8 mouse cellular contexts compared by ENCODE assay signal in the genomic region with DNA sequence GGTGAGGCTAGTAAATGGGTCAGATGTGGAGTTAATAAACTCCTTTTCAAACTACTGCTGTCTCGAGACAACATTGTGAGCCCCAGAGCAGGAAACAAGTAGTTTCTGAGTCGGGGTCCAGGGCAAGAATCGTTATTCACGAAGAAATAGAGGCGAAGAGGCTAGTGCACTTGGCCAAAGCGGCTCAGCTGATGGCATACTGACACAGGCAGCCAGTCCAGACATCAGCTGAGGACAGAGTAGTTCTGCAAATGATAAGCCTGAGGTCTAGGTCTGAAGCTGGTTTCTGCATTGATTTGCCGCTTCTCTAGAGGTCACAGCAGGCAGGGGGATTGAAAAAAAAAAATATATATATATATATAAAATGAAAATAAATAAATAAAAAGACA. TPM values are rescaled to one million over a fixed set of nuclear protein-coding genes. Genes with fewer than 3 reads are reported as not detected.
DNase-seq lines count a peak whose midpoint lies in the region; ATAC-seq lines count a peak whose summit lies in the region.

No protein-coding gene starts in this region.

- no peak for DNase-seq in kidney, postnatal 36 days
- DNase-seq in embryonic facial prominence, embryonic 10.5 days (ENCODE audit: low spot score): no peak
- no peak for DNase-seq in thymus, postnatal 10 days (ENCODE audit: low spot score in 2 of 2)
- no peak for DNase-seq in frontal cortex, postnatal 36 days (ENCODE audit: low spot score in 2 of 2)

- H3K27ac ChIP-seq in kidney, embryonic 16.5 days (ENCODE audit: low read length): no peak overlapping the region
- H3K27ac ChIP-seq in embryonic facial prominence, embryonic 10.5 days (replicated peaks): 0 out of 2 replicates have a peak overlapping the region, but pooled peaks have one; percentile 40
- peak overlapping the region; percentile 97 for H3K27ac ChIP-seq in hindbrain, embryonic 15.5 days (replicated peaks)
- peak overlapping the region; percentile 94 for H3K27ac ChIP-seq in midbrain, embryonic 16.5 days (ENCODE audit: low read length)

- no peaks in the 10 kb centered on the region for H3K36me3 ChIP-seq in kidney, embryonic 16.5 days (ENCODE audit: insufficient read depth, low read length)
- H3K36me3 ChIP-seq in embryonic facial prominence, embryonic 10.5 days (replicated peaks): no peaks in the 10 kb centered on the region
- H3K36me3 ChIP-seq in hindbrain, embryonic 15.5 days: no peaks in the 10 kb centered on the region
- H3K36me3 ChIP-seq in midbrain, embryonic 16.5 days (ENCODE audit: control insufficient read depth, insufficient read depth, low read length): no peaks in the 10 kb centered on the region

- H3K4me3 ChIP-seq in kidney, embryonic 16.5 days (ENCODE audit: low read length): peak overlapping the region; percentile 73
- peak overlapping the region; percentile 94 for H3K4me3 ChIP-seq in embryonic facial prominence, embryonic 10.5 days
- H3K4me3 ChIP-seq in hindbrain, embryonic 15.5 days: peak overlapping the region; percentile 76
- peak overlapping the region; percentile 92 for H3K4me3 ChIP-seq in midbrain, embryonic 16.5 days (ENCODE audit: low read depth, low read length)

- ATAC-seq in kidney, embryonic 16.5 days (ENCODE audit: low FRiP score, low TSS enrichment): no peak
- no peak for ATAC-seq in hindbrain, embryonic 15.5 days (ENCODE audit: low FRiP score, low read depth)
- no peak for ATAC-seq in midbrain, embryonic 16.5 days
- ATAC-seq in inflammation-experienced regulatory T-cells, adult 6 months: no peak

- no peaks in the 10 kb centered on the region for H3K27me3 ChIP-seq in kidney, embryonic 16.5 days (ENCODE audit: insufficient read depth, low read length)
- no peaks in the 10 kb centered on the region for H3K27me3 ChIP-seq in embryonic facial prominence, embryonic 10.5 days (replicated peaks; ENCODE audit: low read depth, poor library complexity, severe bottlenecking)
- H3K27me3 ChIP-seq in hindbrain, embryonic 15.5 days: no peaks in the 10 kb centered on the region
- no peaks in the 10 kb centered on the region for H3K27me3 ChIP-seq in midbrain, embryonic 16.5 days (ENCODE audit: control insufficient read depth, insufficient read depth, low read depth, low read length)

- WGBS in kidney, embryonic 16.5 days: 66% methylated on average over 7 of the region's 7 CpGs
- WGBS in embryonic facial prominence, embryonic 10.5 days: 83% methylated on average over 7 of the region's 7 CpGs
- 76% methylated on average over 7 of the region's 7 CpGs for WGBS in hindbrain, embryonic 15.5 days
- whole genome bisulfite sequencing in midbrain, embryonic 16.5 days: 82% methylated on average over 7 of the region's 7 CpGs

- H3K9me3 ChIP-seq in kidney, embryonic 16.5 days (ENCODE audit: low read length): no peaks in the 10 kb centered on the region
- H3K9me3 ChIP-seq in embryonic facial prominence, embryonic 10.5 days: no peaks in the 10 kb centered on the region
- H3K9me3 ChIP-seq in hindbrain, embryonic 15.5 days: no peaks in the 10 kb centered on the region
- H3K9me3 ChIP-seq in midbrain, embryonic 16.5 days (replicated peaks; ENCODE audit: control insufficient read depth, low read length, poor library complexity, severe bottlenecking): no peaks in the 10 kb centered on the region

- H3K9ac ChIP-seq in kidney, embryonic 16.5 days (replicated peaks; ENCODE audit: low read length): peak overlapping the region; percentile 93
- peak overlapping the region; percentile 95; the same call in 1 of the 2 replicates for H3K9ac ChIP-seq in hindbrain, embryonic 15.5 days
- H3K9ac ChIP-seq in midbrain, embryonic 16.5 days (ENCODE audit: low read depth, low read length): peak overlapping the region; percentile 95

- H3K4me2 ChIP-seq in kidney, embryonic 16.5 days (replicated peaks; ENCODE audit: low read depth, low read length): peak overlapping the region; percentile 94
- peak overlapping the region; percentile 85 for H3K4me2 ChIP-seq in hindbrain, embryonic 15.5 days
- peak overlapping the region; percentile 94 for H3K4me2 ChIP-seq in midbrain, embryonic 16.5 days (ENCODE audit: low read length)

- H3K4me1 ChIP-seq in kidney, embryonic 16.5 days (ENCODE audit: insufficient read depth, low read length): peaks cover 9% of the 10 kb centered on the region; the same call in 1 of the 2 replicates
- H3K4me1 ChIP-seq in embryonic facial prominence, embryonic 10.5 days: peaks cover 13% of the 10 kb centered on the region
- H3K4me1 ChIP-seq in hindbrain, embryonic 15.5 days (replicated peaks): peaks cover 20% of the 10 kb centered on the region
- H3K4me1 ChIP-seq in midbrain, embryonic 16.5 days (ENCODE audit: control insufficient read depth, insufficient read depth, low read length): peaks cover 13% of the 10 kb centered on the region

RNA-seq across cellular contexts. Expression of a gene that starts 0.4 kb away (rescaled TPM):
- polyA plus RNA-seq in kidney, embryonic 16.5 days (2015; fragmentation: Nextera tagmentation; extraction: Ambion mirVana): 34.0 and 35.7 TPM in 2 replicates
- 31.3 and 33.4 TPM in 2 replicates for polyA plus RNA-seq in embryonic facial prominence, embryonic 10.5 days (2016; fragmentation: Nextera tagmentation; extraction: Ambion mirVana)
- 41.2 and 41.6 TPM in 2 replicates for polyA plus RNA-seq in hindbrain, embryonic 15.5 days (2015; fragmentation: Nextera tagmentation; extraction: Ambion mirVana)
- 43.7 and 48.7 TPM in 2 replicates for polyA plus RNA-seq in midbrain, embryonic 16.5 days (2015; fragmentation: Nextera tagmentation; extraction: Ambion mirVana)
- polyA plus RNA-seq in inflammation-experienced regulatory T-cells, adult 6 months (2017; shearing (Covaris generic)): 10 to 100 TPM; 37.3 to 41.8 (median 40.6) TPM

RNA-seq across cellular contexts. Expression of a gene that starts 43.2 kb away (rescaled TPM):
- polyA plus RNA-seq in kidney, embryonic 16.5 days (2015; fragmentation: Nextera tagmentation; extraction: Ambion mirVana): 48.9 and 50.1 TPM in 2 replicates
- polyA plus RNA-seq in embryonic facial prominence, embryonic 10.5 days (2016; fragmentation: Nextera tagmentation; extraction: Ambion mirVana): 21.9 and 22.1 TPM in 2 replicates
- polyA plus RNA-seq in hindbrain, embryonic 15.5 days (2015; fragmentation: Nextera tagmentation; extraction: Ambion mirVana): 31.2 and 33.5 TPM in 2 replicates
- 35.6 and 36.4 TPM in 2 replicates for polyA plus RNA-seq in midbrain, embryonic 16.5 days (2015; fragmentation: Nextera tagmentation; extraction: Ambion mirVana)
- polyA plus RNA-seq in inflammation-experienced regulatory T-cells, adult 6 months (2017; shearing (Covaris generic)): 100 to 1,000 TPM; 124 to 178 (median 145) TPM

RNA-seq across cellular contexts. Expression of a gene that starts 56.5 kb away (rescaled TPM):
- 180 and 187 TPM in 2 replicates for polyA plus RNA-seq in kidney, embryonic 16.5 days (2015; fragmentation: Nextera tagmentation; extraction: Ambion mirVana)
- 189 and 194 TPM in 2 replicates for polyA plus RNA-seq in embryonic facial prominence, embryonic 10.5 days (2016; fragmentation: Nextera tagmentation; extraction: Ambion mirVana)
- polyA plus RNA-seq in hindbrain, embryonic 15.5 days (2015; fragmentation: Nextera tagmentation; extraction: Ambion mirVana): 109 and 115 TPM in 2 replicates
- polyA plus RNA-seq in midbrain, embryonic 16.5 days (2015; fragmentation: Nextera tagmentation; extraction: Ambion mirVana): 134 TPM in 2 replicates
- polyA plus RNA-seq in inflammation-experienced regulatory T-cells, adult 6 months (2017; shearing (Covaris generic)): 1 to 10 TPM; 2.0 to 5.5 (median 3.3) TPM

Comparison
In these comparisons a context has a peak if more than half of its experiments do, and no peak if none do; other contexts are left out.
1. RNA of a gene that starts 56.5 kb away (polyA plus RNA-seq): 189 to 194 TPM in embryonic facial prominence, embryonic 10.5 days, 180 to 187 TPM in kidney, embryonic 16.5 days, 134 TPM in midbrain, embryonic 16.5 days and 109 to 115 TPM in hindbrain, embryonic 15.5 days; 2.0 to 5.5 TPM in inflammation-experienced regulatory T-cells, adult 6 months; every median in the first group is over 10 times any median in the second.
2. Peak in every context shown above with its lines, with median percentiles within 50 percentile points of each other: H3K4me2 ChIP-seq, H3K4me3 ChIP-seq and H3K9ac ChIP-seq.